Mouse (Mus musculus) liver, embryonic 14.5 days (tissue): ENCODE measurements around the gene Mamstr. TPM values are rescaled to one million over a fixed set of nuclear protein-coding genes. Genes with fewer than 3 reads are reported as not detected.

Experiments
- ATAC-seq: fragments of 200-750 bp; cut with Nextera tagmentation; 2 replicates; pipeline ENCODE4 v1.8.0; 2017; ENCODE audit warnings: moderate number of reproducible peaks, mild to moderate bottlenecking, moderate library complexity; ENCODE audit not compliant: insufficient read depth
- DNase-seq, 3 experiments: peaks; one replicate each; pipeline ENCODE4 v3.0.0-alpha.2; 2012 to 2013; ENCODE audit warnings: low read depth in 3 of 3, low spot score in 3 of 3
- H3K27ac ChIP-seq: fragments of 300-500 bp; sonication (generic); 2 replicates; pipeline ENCODE4 v1.5.1; 2014; ENCODE audit warnings: moderate library complexity, mild to moderate bottlenecking, control low read depth, inconsistent platforms
- H3K27me3 ChIP-seq: fragments of 300-500 bp; sonication (generic); 2 replicates; pipeline ENCODE4 v1.6.1; 2014; ENCODE audit warnings: mild to moderate bottlenecking, low read length, moderate library complexity; ENCODE audit not compliant: control insufficient read depth, insufficient read depth
- H3K36me3 ChIP-seq: fragments of 300-500 bp; sonication (generic); replicated peaks from 2 replicates; pipeline ENCODE4 v1.6.1; 2014; ENCODE audit warnings: low read depth; ENCODE audit not compliant: control insufficient read depth, insufficient read depth
- H3K4me1 ChIP-seq, 2 experiments: fragments of 200-500 bp in 1 of 2; fragments of 300-500 bp in 1 of 2; sonication (generic) in 1 of 2; replicated peaks; 2 replicates each; pipeline ENCODE4 v1.6.1; 2012 to 2014; ENCODE audit warnings: antibody characterized with exemption in 1 of 2, inconsistent platforms in 1 of 2, low read length in 1 of 2; ENCODE audit not compliant: control insufficient read depth in 2 of 2, insufficient read depth in 2 of 2
- H3K4me2 ChIP-seq: fragments of 300-500 bp; sonication (generic); 2 replicates; pipeline ENCODE4 v1.6.1; 2014; ENCODE audit warnings: low read depth, mild to moderate bottlenecking, control low read depth, moderate library complexity
- H3K4me3 ChIP-seq, 2 experiments: fragments of 200-500 bp in 1 of 2; fragments of 300-500 bp in 1 of 2; sonication (generic) in 1 of 2; 2 replicates each; pipeline ENCODE4 v1.5.1; 2012 to 2014; ENCODE audit warnings: low read depth in 2 of 2, low read length in 2 of 2, mild to moderate bottlenecking in 2 of 2, control low read depth in 1 of 2, inconsistent platforms in 1 of 2, moderate library complexity in 1 of 2; ENCODE audit not compliant: insufficient read depth in 1 of 2
- H3K9ac ChIP-seq: fragments of 300-500 bp; sonication (generic); replicated peaks from 2 replicates; pipeline ENCODE4 v1.6.1; 2014; ENCODE audit warnings: mild to moderate bottlenecking, control low read depth, moderate library complexity
- H3K9me3 ChIP-seq: fragments of 300-500 bp; sonication (generic); 2 replicates; pipeline ENCODE4 v1.6.1; 2016; ENCODE audit warnings: low read length, mixed read lengths; ENCODE audit not compliant: control insufficient read depth
- CTCF ChIP-seq: IDR thresholded peaks from 2 replicates; pipeline ENCODE4 v1.5.1; 2016; ENCODE audit warnings: antibody characterized with exemption, low read depth, control low read depth
- EP300 ChIP-seq: IDR thresholded peaks from 2 replicates; pipeline ENCODE4 v1.6.1; 2016; ENCODE audit warnings: antibody characterized with exemption, low read depth
- WGBS: fragments of 180-500 bp; shearing (Covaris S2); extraction: QIAGEN DNeasy Blood & Tissue Kit; methylation state at CpG from one replicate; pipeline ENCODE4 v1.1.7; 2014; ENCODE audit not compliant: insufficient replicate concordance; 5-methylcytosine and 5-hydroxymethylcytosine counted together
- polyA plus RNA-seq, 2 experiments: library from polyadenylated mRNA; depleted of rRNA in 1 of 2; stranded (reverse) in 1 of 2; unstranded in 1 of 2; fragments of >200 nt; fragmentation: Nextera tagmentation in 1 of 2; extraction: Ambion mirVana in 1 of 2; gene quantifications; 2 replicates each; pipeline versions ENCODE4 v1.2.1 to v1.2.3; 2012 to 2014

The Mamstr gene
- polyA plus RNA-seq, 2 experiments: 0.25 TPM; not detected in 1

- no peaks in the 10 kb centered on the region for H3K9me3 ChIP-seq
- H3K27me3 ChIP-seq: no peaks in the 10 kb centered on the region
- no peak overlapping the region for H3K4me3 ChIP-seq
- no peak for ATAC-seq
- H3K4me2 ChIP-seq: no peak overlapping the region
- H3K4me1 ChIP-seq: peaks cover 0 to 7% of the 10 kb centered on the region in 2 experiments; a peak in 2 of 4 replicates
- TF ChIP-seq EP300 (no peak), CTCF (no peak)
- no peak overlapping the region for H3K27ac ChIP-seq
- WGBS: 70% methylated on average over 19 of the region's 19 CpGs
- H3K36me3 ChIP-seq: no peaks in the 10 kb centered on the region
- H3K9ac ChIP-seq: no peak overlapping the region
- no peak for DNase-seq
Observed at GRCm38 (mm10) chr7:45640191-45640957, 597 bp downstream of the Mamstr start.

GRCm38 (mm10) chr7:45641391-45642040, 1.7 kb downstream of the Mamstr start:
- TF ChIP-seq CTCF: no peak
- TF ChIP-seq EP300: no peak
- peaks cover 0 to 7% of the 10 kb centered on the region in 2 experiments; a peak in 1 of 4 replicates for H3K4me1 ChIP-seq
- no peak overlapping the region for H3K4me3 ChIP-seq
- ATAC-seq (no peak), DNase-seq (no peak)
- H3K9me3 ChIP-seq: no peaks in the 10 kb centered on the region
- H3K27me3 ChIP-seq: no peaks in the 10 kb centered on the region
- H3K9ac ChIP-seq: no peak overlapping the region
- H3K4me2 ChIP-seq: no peak overlapping the region
- H3K27ac ChIP-seq: no peak overlapping the region
- 53% methylated on average over 17 of the region's 17 CpGs for WGBS
- no peaks in the 10 kb centered on the region for H3K36me3 ChIP-seq

- peaks cover 0 to 7% of the 10 kb centered on the region in 2 experiments; a peak in 1 of 4 replicates for H3K4me1 ChIP-seq
- no peak overlapping the region for H3K4me3 ChIP-seq
- ATAC-seq (no peak), DNase-seq (no peak)
- WGBS: 53% methylated on average over 5 of the region's 5 CpGs
- no peak overlapping the region for H3K27ac ChIP-seq
- H3K9me3 ChIP-seq: no peaks in the 10 kb centered on the region
- no peaks in the 10 kb centered on the region for H3K36me3 ChIP-seq
- no peak overlapping the region for H3K9ac ChIP-seq
- no peak for TF ChIP-seq EP300
- no peak for TF ChIP-seq CTCF
- no peak overlapping the region for H3K4me2 ChIP-seq
- no peaks in the 10 kb centered on the region for H3K27me3 ChIP-seq
Observed at GRCm38 (mm10) chr7:45642083-45642482, 2.3 kb downstream of the Mamstr start.

GRCm38 (mm10) chr7:45642503-45643255, 2.9 kb downstream of the Mamstr start:
- Histone ChIP-seq H3K4me1 (peaks cover 0 to 7% of the 10 kb centered on the region in 2 experiments; a peak in 1 of 4 replicates), H3K4me2 (peak overlapping the region; percentile 64), H3K9ac (no peak overlapping the region), H3K4me3 (peak overlapping the region; percentile 32 to 36), H3K27me3 (no peaks in the 10 kb centered on the region), H3K27ac (no peak overlapping the region), H3K9me3 (no peaks in the 10 kb centered on the region), H3K36me3 (no peaks in the 10 kb centered on the region)
- WGBS: 40% methylated on average over 16 of the region's 16 CpGs
- DNase-seq (no peak), ATAC-seq (no peak)
- TF ChIP-seq CTCF (no peak), EP300 (no peak)
